Mouse (Mus musculus): ENCODE measurements around the gene Pla2g3. TPM values are rescaled to one million over a fixed set of nuclear protein-coding genes. Genes with fewer than 3 reads are reported as not detected.
A peak's percentile ranks its signal among the peaks of the same experiment; 100 is the strongest.

Gene Pla2g3
- polyA plus RNA-seq, 1 experiment from 2014 or later: 0.33 TPM

DNA sequence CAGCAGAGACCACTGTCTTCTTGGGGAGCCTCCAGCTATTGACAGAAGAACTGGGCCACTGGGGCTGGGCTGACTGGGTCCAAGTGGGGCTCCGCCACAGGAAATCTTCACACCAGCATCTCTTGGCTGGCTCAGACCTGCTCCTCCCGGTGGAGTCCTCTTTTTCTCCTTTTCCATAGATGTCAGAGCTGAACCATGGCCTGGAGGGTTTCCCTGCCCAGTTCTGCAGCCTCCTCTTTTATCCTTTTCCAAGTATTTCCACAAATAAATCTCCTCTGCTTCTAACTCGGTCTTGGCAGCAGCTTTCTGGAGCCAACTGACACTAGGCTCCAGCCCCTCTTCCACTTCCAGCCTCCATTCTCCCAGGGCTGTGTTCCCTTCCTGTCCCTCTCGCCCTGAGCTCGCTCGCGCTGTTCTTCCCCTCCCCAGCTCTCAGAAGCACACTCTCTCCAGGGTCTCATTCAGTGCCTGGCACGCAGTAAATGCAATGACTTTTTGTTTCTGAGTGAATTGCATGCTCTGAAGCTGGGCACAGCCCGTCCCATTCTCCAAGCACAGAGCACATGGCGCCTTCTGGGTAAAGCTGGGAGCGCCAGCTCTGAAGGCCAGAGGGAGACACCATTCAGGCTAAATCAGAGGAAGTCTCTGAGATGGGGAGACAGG lies 4.0 kb upstream of the Pla2g3 start:
- no peak overlapping the region for H3K27ac ChIP-seq (ENCODE audit: low read length)
- ATAC-seq: no peak
- H3K27me3 ChIP-seq (replicated peaks; ENCODE audit: control insufficient read depth, insufficient read depth, low read length): no peaks in the 10 kb centered on the region
- H3K9me3 ChIP-seq (ENCODE audit: control insufficient read depth, low read length): no peaks in the 10 kb centered on the region
- H3K4me2 ChIP-seq (ENCODE audit: low read depth, low read length): no peak overlapping the region
- H3K36me3 ChIP-seq (ENCODE audit: control insufficient read depth, insufficient read depth, low read length): no peaks in the 10 kb centered on the region
- H3K4me3 ChIP-seq (ENCODE audit: low read length): no peak overlapping the region
- no peak overlapping the region for H3K9ac ChIP-seq (ENCODE audit: low read depth, low read length)
- 60% methylated on average over 11 of the region's 11 CpGs for WGBS
- H3K4me1 ChIP-seq (ENCODE audit: control insufficient read depth, insufficient read depth, low read length): peaks cover 2% of the 10 kb centered on the region; the same call in 1 of the 2 replicates

DNA sequence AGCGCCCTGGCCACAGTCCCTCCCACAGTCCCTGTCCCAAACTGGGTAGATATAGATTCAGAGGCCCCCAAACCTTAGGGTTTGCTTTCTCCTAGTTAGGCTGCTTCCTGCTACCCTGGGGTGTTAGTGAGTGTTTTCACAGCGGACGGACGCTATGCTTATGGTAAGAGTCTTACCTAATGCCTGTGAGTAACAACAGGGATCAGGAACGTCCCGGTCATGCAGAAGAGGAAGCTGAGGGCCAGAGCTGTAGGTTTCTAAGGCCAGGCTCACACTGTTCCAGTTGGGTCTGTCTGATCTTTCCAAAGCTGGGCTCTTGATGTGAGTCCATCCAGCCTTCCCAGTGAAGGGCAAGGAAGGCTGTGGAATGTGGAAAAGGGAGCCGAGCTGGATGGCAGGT lies 1.7 kb upstream of the Pla2g3 start:
- Histone ChIP-seq H3K9ac (ENCODE audit: low read depth, low read length) (no peak overlapping the region), H3K4me2 (ENCODE audit: low read depth, low read length) (no peak overlapping the region), H3K27me3 (replicated peaks; ENCODE audit: control insufficient read depth, insufficient read depth, low read length) (no peaks in the 10 kb centered on the region), H3K4me1 (ENCODE audit: control insufficient read depth, insufficient read depth, low read length) (peaks cover 2% of the 10 kb centered on the region; the same call in 1 of the 2 replicates), H3K9me3 (ENCODE audit: control insufficient read depth, low read length) (no peaks in the 10 kb centered on the region), H3K4me3 (ENCODE audit: low read length) (no peak overlapping the region), H3K27ac (ENCODE audit: low read length) (no peak overlapping the region), H3K36me3 (ENCODE audit: control insufficient read depth, insufficient read depth, low read length) (no peaks in the 10 kb centered on the region)
- WGBS: 73% methylated on average over 7 of the region's 7 CpGs
- ATAC-seq: no peak

DNA sequence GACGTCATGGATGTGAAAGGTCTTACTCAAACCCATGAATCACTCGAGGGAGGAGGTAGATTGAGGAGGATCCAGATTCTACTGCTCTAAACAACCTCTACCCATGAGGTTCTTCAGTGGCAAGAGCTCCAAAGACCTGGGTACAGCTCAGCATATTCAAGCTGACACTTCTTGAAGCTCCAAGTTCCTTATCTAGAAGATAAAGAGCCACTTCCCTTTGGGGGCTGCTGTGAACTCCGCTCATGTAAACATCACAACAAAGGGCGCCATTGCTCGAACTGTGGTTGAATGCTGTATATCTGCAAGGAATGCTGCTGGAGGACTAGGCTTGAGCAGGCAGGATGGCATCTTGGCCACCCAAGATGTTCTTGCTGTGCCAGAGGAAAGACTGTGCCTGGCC lies 952 bp downstream of the Pla2g3 start:
- Histone ChIP-seq H3K9me3 (ENCODE audit: control insufficient read depth, low read length) (no peaks in the 10 kb centered on the region), H3K27ac (ENCODE audit: low read length) (no peak overlapping the region), H3K36me3 (ENCODE audit: control insufficient read depth, insufficient read depth, low read length) (no peaks in the 10 kb centered on the region)

DNA sequence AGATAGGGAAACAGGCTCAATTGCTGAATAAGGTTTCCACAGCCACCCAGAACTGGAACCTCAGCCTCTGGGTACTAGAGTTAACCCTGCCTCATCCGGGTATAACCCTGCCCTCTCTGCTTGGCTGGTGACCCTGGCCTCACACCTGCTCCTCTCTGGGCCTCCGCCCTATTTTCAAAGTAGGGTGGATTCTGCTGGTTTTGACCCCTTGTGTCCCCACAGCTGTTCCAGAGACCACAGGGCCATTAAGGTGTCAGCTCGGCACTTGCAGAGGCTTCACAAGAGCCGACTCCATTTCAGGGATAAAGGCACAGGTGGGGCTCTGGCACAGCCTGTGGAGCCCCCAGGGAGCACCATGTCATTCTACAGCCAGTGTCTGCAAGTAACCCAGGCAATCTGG lies 4.7 kb downstream of the Pla2g3 start:
- no peak overlapping the region for H3K9ac ChIP-seq (ENCODE audit: low read depth, low read length)
- H3K4me3 ChIP-seq (ENCODE audit: low read length): no peak overlapping the region
- no peak overlapping the region for H3K27ac ChIP-seq (ENCODE audit: low read length)
- no peaks in the 10 kb centered on the region for H3K36me3 ChIP-seq (ENCODE audit: control insufficient read depth, insufficient read depth, low read length)
- 71% methylated on average over 4 of the region's 4 CpGs for WGBS
- H3K4me1 ChIP-seq (ENCODE audit: control insufficient read depth, insufficient read depth, low read length): no peaks in the 10 kb centered on the region; the same call in 1 of the 2 replicates
- ATAC-seq: no peak
- H3K27me3 ChIP-seq (replicated peaks; ENCODE audit: control insufficient read depth, insufficient read depth, low read length): no peaks in the 10 kb centered on the region
- H3K9me3 ChIP-seq (ENCODE audit: control insufficient read depth, low read length): no peaks in the 10 kb centered on the region
- no peak overlapping the region for H3K4me2 ChIP-seq (ENCODE audit: low read depth, low read length)

More for the DNA sequence above, 952 bp downstream of the Pla2g3 start:
- peaks cover 2% of the 10 kb centered on the region; the same call in 1 of the 2 replicates for H3K4me1 ChIP-seq (ENCODE audit: control insufficient read depth, insufficient read depth, low read length)
- H3K9ac ChIP-seq (ENCODE audit: low read depth, low read length): no peak overlapping the region
- no peak for ATAC-seq
- 71% methylated on average over 5 of the region's 5 CpGs for WGBS
- H3K27me3 ChIP-seq (replicated peaks; ENCODE audit: control insufficient read depth, insufficient read depth, low read length): no peaks in the 10 kb centered on the region
- H3K4me2 ChIP-seq (ENCODE audit: low read depth, low read length): no peak overlapping the region
- H3K4me3 ChIP-seq (ENCODE audit: low read length): no peak overlapping the region

DNA sequence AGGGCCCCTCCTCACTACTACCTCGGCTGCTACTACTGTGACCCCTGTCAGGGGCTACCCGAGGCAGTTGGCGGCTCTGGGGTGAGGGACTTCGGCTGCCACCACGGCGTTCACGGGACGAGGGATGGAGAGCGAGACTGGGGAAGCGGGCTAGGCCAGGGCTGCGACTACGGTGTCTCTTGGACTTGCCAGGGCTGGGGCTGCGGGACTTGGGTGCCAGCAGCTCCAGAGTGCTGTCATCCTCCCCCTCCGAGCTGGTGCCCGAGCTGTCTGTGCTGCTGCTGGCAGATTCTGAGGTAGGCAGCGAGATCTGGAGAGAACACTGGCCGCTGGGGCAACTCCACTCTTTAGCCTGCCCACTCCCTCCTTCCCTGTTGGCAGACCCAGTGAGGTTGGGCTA lies 6.8 kb downstream of the Pla2g3 start:
- Histone ChIP-seq H3K36me3 (ENCODE audit: control insufficient read depth, insufficient read depth, low read length) (no peaks in the 10 kb centered on the region), H3K9ac (ENCODE audit: low read depth, low read length) (no peak overlapping the region), H3K9me3 (ENCODE audit: control insufficient read depth, low read length) (no peaks in the 10 kb centered on the region), H3K4me2 (ENCODE audit: low read depth, low read length) (no peak overlapping the region), H3K27me3 (replicated peaks; ENCODE audit: control insufficient read depth, insufficient read depth, low read length) (no peaks in the 10 kb centered on the region), H3K27ac (ENCODE audit: low read length) (no peak overlapping the region), H3K4me1 (ENCODE audit: control insufficient read depth, insufficient read depth, low read length) (no peaks in the 10 kb centered on the region), H3K4me3 (ENCODE audit: low read length) (no peak overlapping the region)
- WGBS: 84% methylated on average over 17 of the region's 17 CpGs
- ATAC-seq: no peak

DNA sequence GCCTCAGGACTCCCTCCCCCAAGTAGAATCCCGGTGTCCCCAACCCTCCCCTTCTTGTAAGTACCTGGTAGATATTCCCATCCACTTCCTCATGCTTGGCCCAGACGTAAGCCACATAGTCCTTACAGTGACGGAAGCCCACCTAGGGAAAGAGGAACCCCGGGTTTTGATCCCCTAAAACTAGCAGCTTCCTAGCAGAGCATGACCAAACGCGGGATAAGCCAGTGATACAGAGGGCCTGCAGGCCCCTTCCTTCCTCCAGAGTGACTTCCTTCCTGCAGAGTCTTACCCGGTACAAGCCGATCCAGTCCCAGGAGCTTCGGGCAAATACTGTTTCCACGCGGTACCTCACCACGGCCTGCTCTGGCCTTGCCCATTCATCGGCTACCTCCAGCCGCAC lies 7.4 kb downstream of the Pla2g3 start:
- 93% methylated on average over 14 of the region's 14 CpGs for WGBS
- ATAC-seq: no peak
- no peak overlapping the region for H3K9ac ChIP-seq (ENCODE audit: low read depth, low read length)

DNA sequence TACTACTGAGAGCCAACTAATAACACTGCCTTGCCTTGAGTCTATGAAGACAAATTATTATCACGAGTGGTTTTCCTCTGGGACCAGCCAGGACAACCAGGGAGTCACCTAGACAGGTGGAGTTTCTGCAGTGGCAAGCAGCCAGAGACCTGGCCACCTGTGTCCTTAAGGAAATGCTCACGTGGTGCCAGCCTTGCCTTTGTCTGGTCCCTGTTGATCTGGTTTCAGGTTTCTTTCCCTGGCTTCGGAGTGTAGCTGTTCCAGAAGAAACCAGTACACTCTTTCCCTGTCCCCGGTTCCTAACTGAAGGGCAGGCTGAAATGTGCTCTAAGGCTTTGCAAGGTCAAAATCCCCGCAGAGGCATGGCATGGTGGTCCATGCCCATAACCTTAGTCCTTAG lies 8.7 kb downstream of the Pla2g3 start:
- ATAC-seq: peak; percentile 55; the same call in 1 of the 2 replicates
- 64% methylated on average over 5 of the region's 5 CpGs for WGBS

More for the DNA sequence above, 7.4 kb downstream of the Pla2g3 start:
- Histone ChIP-seq H3K4me2 (ENCODE audit: low read depth, low read length) (no peak overlapping the region), H3K36me3 (ENCODE audit: control insufficient read depth, insufficient read depth, low read length) (no peaks in the 10 kb centered on the region), H3K4me3 (ENCODE audit: low read length) (no peak overlapping the region), H3K9me3 (ENCODE audit: control insufficient read depth, low read length) (no peaks in the 10 kb centered on the region), H3K27me3 (replicated peaks; ENCODE audit: control insufficient read depth, insufficient read depth, low read length) (no peaks in the 10 kb centered on the region), H3K4me1 (ENCODE audit: control insufficient read depth, insufficient read depth, low read length) (no peaks in the 10 kb centered on the region), H3K27ac (ENCODE audit: low read length) (no peak overlapping the region)

DNA sequence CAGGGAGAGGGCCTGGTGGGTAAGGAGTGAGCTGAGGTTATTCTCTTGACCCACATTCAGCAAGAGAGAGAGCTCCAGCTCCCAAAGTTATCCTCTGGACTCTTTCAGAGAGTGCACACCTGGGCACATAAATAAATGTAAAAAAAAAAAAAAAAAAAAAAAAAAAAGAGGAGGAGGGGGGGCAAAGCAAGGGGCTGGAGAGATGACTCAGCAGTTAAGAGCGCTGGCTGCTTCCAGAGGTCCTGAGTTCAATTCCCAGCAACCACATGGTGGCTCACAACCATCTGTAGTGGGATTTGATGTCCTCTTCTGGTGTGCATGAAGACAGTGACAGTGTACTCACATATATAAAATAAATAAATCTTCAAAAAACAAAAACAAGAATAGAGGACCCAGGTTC lies 9.2 kb downstream of the Pla2g3 start:
- Histone ChIP-seq H3K27me3 (replicated peaks; ENCODE audit: control insufficient read depth, insufficient read depth, low read length) (no peaks in the 10 kb centered on the region), H3K9me3 (ENCODE audit: control insufficient read depth, low read length) (no peaks in the 10 kb centered on the region), H3K4me1 (ENCODE audit: control insufficient read depth, insufficient read depth, low read length) (no peaks in the 10 kb centered on the region), H3K27ac (ENCODE audit: low read length) (no peak overlapping the region), H3K4me3 (ENCODE audit: low read length) (no peak overlapping the region), H3K36me3 (ENCODE audit: control insufficient read depth, insufficient read depth, low read length) (no peaks in the 10 kb centered on the region), H3K4me2 (ENCODE audit: low read depth, low read length) (no peak overlapping the region), H3K9ac (ENCODE audit: low read depth, low read length) (no peak overlapping the region)
- 97% methylated on average over 1 of the region's 1 CpGs for WGBS
- ATAC-seq: no peak

More for the DNA sequence above, 8.7 kb downstream of the Pla2g3 start:
- no peaks in the 10 kb centered on the region for H3K27me3 ChIP-seq (replicated peaks; ENCODE audit: control insufficient read depth, insufficient read depth, low read length)
- H3K9ac ChIP-seq (ENCODE audit: low read depth, low read length): no peak overlapping the region
- H3K4me2 ChIP-seq (ENCODE audit: low read depth, low read length): no peak overlapping the region
- no peak overlapping the region for H3K4me3 ChIP-seq (ENCODE audit: low read length)
- no peaks in the 10 kb centered on the region for H3K9me3 ChIP-seq (ENCODE audit: control insufficient read depth, low read length)
- no peaks in the 10 kb centered on the region for H3K36me3 ChIP-seq (ENCODE audit: control insufficient read depth, insufficient read depth, low read length)
- H3K27ac ChIP-seq (ENCODE audit: low read length): no peak overlapping the region
- no peaks in the 10 kb centered on the region for H3K4me1 ChIP-seq (ENCODE audit: control insufficient read depth, insufficient read depth, low read length)

DNA sequence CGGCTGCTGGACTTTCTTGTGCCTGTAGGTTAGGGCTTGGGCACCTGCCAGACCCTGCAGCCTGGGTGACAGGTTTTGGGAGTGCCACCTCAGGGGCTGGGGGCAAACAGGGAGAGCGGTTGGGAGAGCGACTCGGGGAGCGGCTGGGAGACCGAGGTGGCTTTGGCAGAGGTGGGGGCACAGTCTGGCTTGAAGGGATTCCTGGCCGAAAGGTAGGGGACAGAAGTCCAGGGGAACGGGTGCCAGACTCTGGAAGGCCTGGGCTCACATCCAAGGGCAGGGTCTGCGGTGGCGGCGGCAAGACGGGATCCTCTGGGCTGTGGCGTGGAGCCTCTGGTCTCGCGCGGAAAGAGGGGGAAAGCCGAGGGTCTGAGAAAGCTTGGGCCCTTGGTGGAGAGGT lies 14.0 kb downstream of the Pla2g3 start:
- H3K27me3 ChIP-seq (replicated peaks; ENCODE audit: control insufficient read depth, insufficient read depth, low read length): no peaks in the 10 kb centered on the region
- WGBS: 78% methylated on average over 17 of the region's 17 CpGs
- H3K9ac ChIP-seq (ENCODE audit: low read depth, low read length): no peak overlapping the region
- H3K4me2 ChIP-seq (ENCODE audit: low read depth, low read length): no peak overlapping the region
- H3K9me3 ChIP-seq (ENCODE audit: control insufficient read depth, low read length): no peaks in the 10 kb centered on the region
- no peak for ATAC-seq
- no peaks in the 10 kb centered on the region for H3K36me3 ChIP-seq (ENCODE audit: control insufficient read depth, insufficient read depth, low read length)
- no peak overlapping the region for H3K4me3 ChIP-seq (ENCODE audit: low read length)
- H3K4me1 ChIP-seq (ENCODE audit: control insufficient read depth, insufficient read depth, low read length): peaks cover 9% of the 10 kb centered on the region; the same call in 1 of the 2 replicates
- H3K27ac ChIP-seq (ENCODE audit: low read length): no peak overlapping the region

Data from intestine, embryonic 16.5 days (tissue).